Mouse (Mus musculus): Measurements from ENCODE around the gene Robo4.
A peak's percentile ranks its signal among the peaks of the same experiment; 100 is the strongest.

Gene Robo4

GRCm38 (mm10) chr9:37403011-37403410 is 1.3 kb downstream of the Robo4 start:
- DNase-seq: no peak

- DNase-seq: no peak
Observed at GRCm38 (mm10) chr9:37406372-37406771, 4.7 kb downstream of the Robo4 start.

- peak; percentile 57 for DNase-seq
Observed at GRCm38 (mm10) chr9:37407850-37408502, 6.3 kb downstream of the Robo4 start.

- no peak for DNase-seq
Observed at GRCm38 (mm10) chr9:37409698-37410445, 8.2 kb downstream of the Robo4 start.

- peak; percentile 47 for DNase-seq
Observed at GRCm38 (mm10) chr9:37412989-37413388, 11.3 kb downstream of the Robo4 start.

GRCm38 (mm10) chr9:37414666-37415065 is 13.0 kb downstream of the Robo4 start:
- DNase-seq: no peak

GRCm38 (mm10) chr9:37418791-37419190 is 17.1 kb downstream of the Robo4 start:
- DNase-seq: no peak

- DNase-seq: peak; percentile 92
Observed at GRCm38 (mm10) chr9:37420676-37421075, 19.0 kb downstream of the Robo4 start.

- DNase-seq: peak; percentile 48
Observed at GRCm38 (mm10) chr9:37421239-37421638, 19.5 kb downstream of the Robo4 start.

GRCm38 (mm10) chr9:37429326-37429725 is 27.6 kb downstream of the Robo4 start:
- DNase-seq: no peak

- DNase-seq: peak; percentile 90
Observed at GRCm38 (mm10) chr9:37430582-37430981, 28.9 kb downstream of the Robo4 start.

GRCm38 (mm10) chr9:37432026-37432666 is 30.4 kb downstream of the Robo4 start:
- peak; percentile 85 for DNase-seq

- no peak for DNase-seq
Observed at GRCm38 (mm10) chr9:37432720-37433421, 31.2 kb downstream of the Robo4 start, which contains the start of gene Robo3. TSS of gene Robo3 (minus strand) at chr9:37433246.

- DNase-seq: peak; percentile 60
Observed at GRCm38 (mm10) chr9:37433823-37434560, 32.3 kb downstream of the Robo4 start.

GRCm38 (mm10) chr9:37434932-37435331 is 33.2 kb downstream of the Robo4 start:
- DNase-seq: no peak

GRCm38 (mm10) chr9:37435616-37436015 is 33.9 kb downstream of the Robo4 start:
- DNase-seq: no peak

GRCm38 (mm10) chr9:37437772-37438735 is 36.4 kb downstream of the Robo4 start:
- DNase-seq: peak; percentile 58

- DNase-seq: no peak
Observed at GRCm38 (mm10) chr9:37452401-37452800, 50.7 kb downstream of the Robo4 start.

GRCm38 (mm10) chr9:37453328-37453727 is 51.6 kb downstream of the Robo4 start:
- DNase-seq: no peak

GRCm38 (mm10) chr9:37454011-37454492 is 52.4 kb downstream of the Robo4 start:
- DNase-seq: no peak

- no peak for DNase-seq
Observed at GRCm38 (mm10) chr9:37454991-37455390, 53.3 kb downstream of the Robo4 start.

All from kidney, postnatal 14 days (tissue).